Mouse (Mus musculus) hindbrain, embryonic 15.5 days (tissue): ENCODE data around the gene Ap2a2. TPM values are rescaled to one million over a fixed set of nuclear protein-coding genes. Genes with fewer than 3 reads are reported as not detected.

Experiments used
- microRNA-seq: library from miRNA; unstranded; fragments of <30 nt; microRNA quantifications from one replicate; pipeline ENCODE4, GENCODE M21; 2016
- polyA plus RNA-seq: library from polyadenylated mRNA; unstranded; fragments of >200 nt; fragmentation: Nextera tagmentation; extraction: Ambion mirVana; gene quantifications from 2 replicates; pipeline ENCODE4 v1.2.1, GENCODE M21; 2015

The Ap2a2 gene
- polyA plus RNA-seq, 1 experiment from 2014 or later: 125 TPM

Small RNA genes within 50 kb of the gene (microRNA-seq; reads per million reads assigned to microRNA genes)
- gene Mir7063: 2.0 reads per million

Other genes starting within 250 kb of the Ap2a2 start
- gene Deaf1, start 234.5 kb upstream of the Ap2a2 start, polyA plus RNA-seq: 169 and 205 TPM in 2 replicates
- gene Tmem80, start 234.4 kb upstream of the Ap2a2 start, polyA plus RNA-seq: 54.7 and 58.8 TPM in 2 replicates
- 1.00 and 1.2 TPM in 2 replicates for gene Eps8l2, start 223.3 kb upstream of the Ap2a2 start, polyA plus RNA-seq
- 286 and 298 TPM in 2 replicates for gene Taldo1, start 170.0 kb upstream of the Ap2a2 start, polyA plus RNA-seq
- 52.5 and 53.3 TPM in 2 replicates for gene Gatd1, start 148.0 kb upstream of the Ap2a2 start, polyA plus RNA-seq
- gene Cend1, start 132.7 kb upstream of the Ap2a2 start, polyA plus RNA-seq: 153 and 184 TPM in 2 replicates
- gene Slc25a22, start 124.3 kb upstream of the Ap2a2 start, polyA plus RNA-seq: 94.0 and 107 TPM in 2 replicates
- 3.9 and 4.5 TPM in 2 replicates for gene Pidd1, start 118.1 kb upstream of the Ap2a2 start, polyA plus RNA-seq
- gene Rplp2, start 114.8 kb upstream of the Ap2a2 start, polyA plus RNA-seq: 674 and 754 TPM in 2 replicates
- 19.7 and 19.8 TPM in 2 replicates for gene Pnpla2, start 107.0 kb upstream of the Ap2a2 start, polyA plus RNA-seq
- gene Cracr2b, start 101.1 kb upstream of the Ap2a2 start, polyA plus RNA-seq: 7.1 and 9.5 TPM in 2 replicates
- gene Cd151, start 94.8 kb upstream of the Ap2a2 start, polyA plus RNA-seq: 20.6 and 20.7 TPM in 2 replicates
- gene Polr2l, start 87.0 kb upstream of the Ap2a2 start, polyA plus RNA-seq: 85.9 and 86.2 TPM in 2 replicates
- 63.2 and 66.7 TPM in 2 replicates for gene Tspan4, start 86.9 kb upstream of the Ap2a2 start, polyA plus RNA-seq
- 48.2 and 49.0 TPM in 2 replicates for gene Chid1, start 22.3 kb upstream of the Ap2a2 start, polyA plus RNA-seq
- gene Muc6, start 93.1 kb downstream of the Ap2a2 start, polyA plus RNA-seq: 0.25 and 0.26 TPM in 2 replicates
- 0.22 and 0.29 TPM in 2 replicates for gene Muc2, start 128.2 kb downstream of the Ap2a2 start, polyA plus RNA-seq
- gene Muc5ac, start 226.8 kb downstream of the Ap2a2 start, polyA plus RNA-seq: not detected in 2 replicates